Mouse (Mus musculus): ENCODE results near the gene Bpifa1.

Gene Bpifa1

DNA sequence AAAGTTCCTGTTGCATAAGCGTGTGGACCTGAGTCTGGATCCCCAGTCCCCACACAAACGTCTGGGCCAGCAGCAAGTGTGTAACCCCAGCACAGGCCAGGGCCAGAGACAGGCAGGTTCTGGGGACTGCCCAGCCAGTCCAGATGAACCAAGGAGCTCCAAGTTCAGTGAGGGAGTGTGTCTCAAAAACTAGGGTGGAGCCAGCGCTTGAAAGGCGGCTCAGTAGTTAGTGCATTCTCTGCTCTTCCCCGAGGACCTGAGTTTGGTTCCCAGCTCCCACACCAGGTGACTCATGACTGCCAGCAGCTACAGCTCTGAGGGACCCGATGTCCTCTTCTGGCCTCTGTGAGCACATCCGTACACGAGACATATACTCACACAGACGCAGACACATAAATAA, 54.4 kb downstream of the Bpifa1 start:
- in situ Hi-C loops (cut with MboI, MseI), result loop anchor here in 1 of 2 experiments (25.0 kb wide), 1 partner anchor 660 kb away; the partner anchor contains the start of gene Nol4l

Data from T-helper 17 cell (primary cell).